Mouse (Mus musculus) limb, embryonic 15.5 days (tissue): ENCODE results near the gene Zfp974. TPM values are rescaled to one million over a fixed set of nuclear protein-coding genes. Genes with fewer than 3 reads are reported as not detected.
"Not testable (repeated sequence)": the region's sequence is repeated elsewhere in the genome, so short reads cannot be mapped to it uniquely, and the experiment has no call there.

Experiments used
- ATAC-seq: fragments of 200-750 bp; cut with Nextera tagmentation; 2 replicates; pipeline ENCODE4 v1.8.0; 2017; ENCODE audit warnings: low read depth, moderate TSS enrichment; ENCODE audit not compliant: insufficient number of reproducible peaks, low FRiP score, low TSS enrichment
- H3K27ac ChIP-seq: fragments of 300-500 bp; sonication (generic); 2 replicates; pipeline ENCODE4 v1.5.1; 2015; ENCODE audit warnings: moderate library complexity, mild to moderate bottlenecking, inconsistent platforms
- H3K27me3 ChIP-seq: fragments of 300-500 bp; sonication (generic); 2 replicates; pipeline ENCODE4 v1.6.1; 2015; ENCODE audit warnings: inconsistent platforms
- H3K36me3 ChIP-seq: fragments of 300-500 bp; sonication (generic); 2 replicates; pipeline ENCODE4 v1.6.1; 2015; ENCODE audit warnings: inconsistent platforms
- H3K4me1 ChIP-seq: fragments of 300-500 bp; sonication (generic); 2 replicates; pipeline ENCODE4 v1.6.1; 2015; ENCODE audit warnings: inconsistent platforms
- H3K4me2 ChIP-seq: fragments of 300-500 bp; sonication (generic); 2 replicates; pipeline ENCODE4 v1.6.1; 2015; ENCODE audit warnings: mild to moderate bottlenecking, inconsistent platforms
- H3K4me3 ChIP-seq: fragments of 300-500 bp; sonication (generic); 2 replicates; pipeline ENCODE4 v1.5.1; 2015; ENCODE audit warnings: mild to moderate bottlenecking, inconsistent platforms
- H3K9ac ChIP-seq: fragments of 300-500 bp; sonication (generic); 2 replicates; pipeline ENCODE4 v1.6.1; 2015; ENCODE audit warnings: inconsistent platforms
- H3K9me3 ChIP-seq: fragments of 300-500 bp; sonication (generic); 2 replicates; pipeline ENCODE4 v1.6.1; 2016; ENCODE audit warnings: inconsistent platforms
- WGBS: fragments of 180-500 bp; shearing (Covaris S2); methylation state at CpG from one replicate; pipeline ENCODE4 v1.1.7; 2015; 5-methylcytosine and 5-hydroxymethylcytosine counted together
- polyA plus RNA-seq: library from polyadenylated mRNA; unstranded; fragments of >200 nt; fragmentation: Nextera tagmentation; extraction: Ambion mirVana; gene quantifications from 2 replicates; pipeline ENCODE4 v1.2.1, GENCODE M21; 2015

Gene Zfp974
- polyA plus RNA-seq, result 8.1 and 9.2 TPM in 2 replicates

DNA sequence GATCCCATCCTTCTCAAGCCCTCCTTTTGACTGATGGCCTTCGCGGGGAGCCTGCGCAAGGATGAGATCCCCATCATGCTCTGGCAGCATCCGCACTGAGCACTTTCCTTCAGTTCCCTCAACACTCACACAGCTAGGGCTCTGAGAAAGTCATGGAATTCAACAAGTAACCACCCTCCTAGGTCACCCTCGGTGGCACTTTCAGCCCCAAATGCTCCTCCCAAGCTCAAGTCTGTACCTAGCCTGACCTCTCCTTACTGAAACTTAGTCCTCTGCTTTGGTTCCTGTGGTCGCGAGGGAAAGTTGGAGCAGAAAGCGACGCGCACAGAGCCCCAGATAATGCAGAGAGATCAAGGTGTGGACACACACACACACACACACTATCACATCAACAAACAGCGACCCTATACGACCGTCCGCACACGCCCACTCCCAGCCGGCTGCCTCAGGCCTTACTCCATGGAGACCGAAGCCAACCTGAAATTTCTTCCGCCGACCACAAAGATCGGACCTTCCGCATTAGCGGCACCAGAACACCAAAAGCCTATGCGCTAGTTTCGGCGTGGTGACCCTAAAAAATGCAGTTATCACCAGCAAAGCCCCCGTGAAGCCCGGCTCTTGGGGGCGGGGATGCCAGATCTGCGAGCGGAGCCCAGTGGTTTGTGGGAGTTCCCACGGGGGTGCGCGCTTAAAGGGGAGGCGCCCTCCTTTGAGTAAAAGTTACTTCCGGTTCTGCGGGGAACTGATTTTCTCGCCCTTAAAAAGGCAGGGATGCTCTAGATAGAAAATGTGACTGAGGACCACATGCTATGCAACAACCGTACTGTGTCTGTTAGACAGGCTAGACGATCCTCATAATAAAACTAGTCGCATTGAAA, at the start of gene Zfp974:
TSS of gene Zfp974 (minus strand) at position 643 of the 878 bp plus-strand sequence.
- 4% methylated on average over 40 of the region's 40 CpGs for WGBS

DNA sequence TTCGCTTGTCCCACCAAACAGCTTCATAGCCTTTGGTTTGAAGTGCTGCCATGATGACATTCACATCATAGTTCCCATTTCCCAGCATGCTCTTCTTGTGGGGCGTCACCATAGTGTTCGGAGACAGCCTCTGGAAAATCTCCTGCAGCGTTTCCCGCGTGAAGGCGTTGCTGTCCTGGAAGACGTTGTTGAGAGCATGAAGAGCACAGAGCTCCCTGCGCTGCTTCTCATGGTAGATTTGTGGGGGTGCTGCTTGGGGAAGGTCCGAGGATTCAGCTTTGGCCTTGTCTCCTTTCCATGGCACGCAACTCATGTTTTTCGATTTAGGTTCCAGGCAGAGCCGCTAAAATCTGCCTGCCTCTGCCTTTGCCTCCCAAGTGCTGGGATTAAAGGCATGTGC, 20.2 kb upstream of the Zfp974 start:
- not testable (repeated sequence) for H3K36me3 ChIP-seq, H3K4me2 ChIP-seq, H3K27me3 ChIP-seq, H3K4me3 ChIP-seq, H3K4me1 ChIP-seq, H3K9me3 ChIP-seq, H3K9ac ChIP-seq, H3K27ac ChIP-seq, ATAC-seq
- 91% methylated on average over 13 of the region's 13 CpGs for WGBS

More for the DNA sequence above, at the start of gene Zfp974:
- peak; percentile 67; the same call in 1 of the 2 replicates for ATAC-seq
- H3K9me3 ChIP-seq, result no peaks in the 10 kb centered on the region
- H3K27ac ChIP-seq, result 0 out of 2 replicates have a peak within 1 kb of the TSS, but pooled peaks have one; percentile 33
- peak within 1 kb of the TSS; percentile 70 for H3K4me3 ChIP-seq
- peaks cover 7% of the 10 kb centered on the region for H3K36me3 ChIP-seq
- no peaks in the 10 kb centered on the region for H3K4me1 ChIP-seq
- peak within 1 kb of the TSS; percentile 59 for H3K9ac ChIP-seq
- H3K27me3 ChIP-seq, result no peaks in the 10 kb centered on the region
- peak within 1 kb of the TSS; percentile 56 for H3K4me2 ChIP-seq

- H3K4me3 ChIP-seq, H3K4me1 ChIP-seq, H3K36me3 ChIP-seq, H3K27me3 ChIP-seq, H3K27ac ChIP-seq, H3K4me2 ChIP-seq, H3K9ac ChIP-seq, H3K9me3 ChIP-seq, ATAC-seq: not testable (repeated sequence)
- 41% methylated on average over 6 of the region's 7 CpGs for WGBS
These were observed 12.6 kb upstream of the Zfp974 start for GRCm38 (mm10) chr7:27941869-27942268.

DNA sequence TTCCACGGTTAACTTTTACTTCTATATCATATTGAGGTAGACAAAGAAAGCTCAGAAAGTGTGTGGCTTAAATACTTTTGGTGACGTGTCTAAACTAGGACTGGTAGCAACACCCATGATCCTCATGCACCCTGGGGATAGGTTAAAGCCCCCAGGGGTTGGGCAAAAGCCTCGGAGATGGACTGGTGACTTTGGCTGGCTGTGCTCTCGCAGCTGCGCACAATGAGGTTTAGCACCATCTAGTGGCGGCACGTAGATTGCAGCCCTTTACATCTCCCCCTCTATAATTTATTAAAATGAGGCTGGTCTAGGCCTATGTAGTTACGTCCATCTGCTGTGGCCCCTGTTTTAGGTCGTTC, 4.5 kb upstream of the Zfp974 start:
- H3K9me3 ChIP-seq, H3K36me3 ChIP-seq, H3K9ac ChIP-seq, H3K27ac ChIP-seq, H3K27me3 ChIP-seq, ATAC-seq, H3K4me1 ChIP-seq, H3K4me3 ChIP-seq: not testable (repeated sequence)
- whole genome bisulfite sequencing, result 16% methylated on average over 2 of the region's 9 CpGs
- H3K4me2 ChIP-seq, result peak overlapping the region; percentile 31; the same call in 1 of the 2 replicates

DNA sequence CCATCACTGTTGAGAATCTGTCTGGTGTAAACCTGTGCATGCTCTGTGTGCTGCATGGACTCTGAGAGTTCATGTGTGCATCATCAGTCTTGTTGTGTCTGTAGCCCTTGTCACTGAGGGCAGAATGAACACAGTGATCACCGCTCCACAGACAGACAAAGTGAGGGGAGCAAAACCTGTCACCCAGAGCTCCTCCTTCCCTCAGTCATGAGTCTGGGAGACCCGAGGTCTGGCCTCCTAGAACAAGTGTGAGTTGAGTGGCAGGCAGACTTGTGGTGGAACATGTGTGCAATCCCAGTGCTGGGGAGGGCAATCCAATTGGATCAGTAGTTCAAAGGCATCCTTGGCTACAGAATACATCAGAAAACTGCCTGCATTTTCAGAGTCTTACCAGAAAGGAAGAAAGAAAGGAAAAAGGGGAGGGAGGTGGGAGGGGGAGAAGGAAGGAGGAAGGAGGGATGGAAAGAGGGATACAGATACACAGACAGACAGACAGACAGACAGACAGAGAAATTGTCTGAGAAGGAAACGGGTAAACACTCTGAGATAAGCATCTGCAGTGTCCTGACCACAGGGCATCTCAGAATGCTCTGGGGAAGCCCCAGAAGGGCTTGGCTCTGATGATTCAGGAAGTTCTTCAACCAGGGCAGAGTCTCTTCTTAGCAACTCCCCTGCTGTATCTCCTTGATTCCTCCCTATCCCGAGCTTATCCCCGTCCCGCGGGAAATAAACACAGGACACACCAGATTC, 4.0 kb upstream of the Zfp974 start:
- Histone ChIP-seq H3K27me3 (no peaks in the 10 kb centered on the region), H3K4me3 (peak overlapping the region; percentile 19; the same call in 1 of the 2 replicates), H3K36me3 (no peaks in the 10 kb centered on the region), H3K9me3 (no peaks in the 10 kb centered on the region), H3K4me2 (peak overlapping the region; percentile 31), H3K27ac (no peak overlapping the region), H3K4me1 (no peaks in the 10 kb centered on the region), H3K9ac (0 out of 2 replicates have a peak overlapping the region, but pooled peaks have one; percentile 11)
- 20% methylated on average over 7 of the region's 7 CpGs for WGBS
- ATAC-seq, result no peak

- H3K9me3 ChIP-seq, H3K4me2 ChIP-seq, H3K27me3 ChIP-seq, ATAC-seq, H3K27ac ChIP-seq, H3K36me3 ChIP-seq, H3K9ac ChIP-seq, H3K4me3 ChIP-seq, H3K4me1 ChIP-seq: not testable (repeated sequence)
- 42% methylated on average over 4 of the region's 4 CpGs for WGBS
These were observed 2.2 kb downstream of the Zfp974 start for GRCm38 (mm10) chr7:27927041-27927440.

- not testable (repeated sequence) for H3K4me1 ChIP-seq, H3K4me2 ChIP-seq, H3K27ac ChIP-seq, H3K9ac ChIP-seq, H3K9me3 ChIP-seq, H3K4me3 ChIP-seq, ATAC-seq, H3K27me3 ChIP-seq
- H3K36me3 ChIP-seq, result peaks cover 38% of the 10 kb centered on the region
- WGBS, result 85% methylated on average over 4 of the region's 4 CpGs
These were observed 18.3 kb downstream of the Zfp974 start for GRCm38 (mm10) chr7:27910952-27911351.

DNA sequence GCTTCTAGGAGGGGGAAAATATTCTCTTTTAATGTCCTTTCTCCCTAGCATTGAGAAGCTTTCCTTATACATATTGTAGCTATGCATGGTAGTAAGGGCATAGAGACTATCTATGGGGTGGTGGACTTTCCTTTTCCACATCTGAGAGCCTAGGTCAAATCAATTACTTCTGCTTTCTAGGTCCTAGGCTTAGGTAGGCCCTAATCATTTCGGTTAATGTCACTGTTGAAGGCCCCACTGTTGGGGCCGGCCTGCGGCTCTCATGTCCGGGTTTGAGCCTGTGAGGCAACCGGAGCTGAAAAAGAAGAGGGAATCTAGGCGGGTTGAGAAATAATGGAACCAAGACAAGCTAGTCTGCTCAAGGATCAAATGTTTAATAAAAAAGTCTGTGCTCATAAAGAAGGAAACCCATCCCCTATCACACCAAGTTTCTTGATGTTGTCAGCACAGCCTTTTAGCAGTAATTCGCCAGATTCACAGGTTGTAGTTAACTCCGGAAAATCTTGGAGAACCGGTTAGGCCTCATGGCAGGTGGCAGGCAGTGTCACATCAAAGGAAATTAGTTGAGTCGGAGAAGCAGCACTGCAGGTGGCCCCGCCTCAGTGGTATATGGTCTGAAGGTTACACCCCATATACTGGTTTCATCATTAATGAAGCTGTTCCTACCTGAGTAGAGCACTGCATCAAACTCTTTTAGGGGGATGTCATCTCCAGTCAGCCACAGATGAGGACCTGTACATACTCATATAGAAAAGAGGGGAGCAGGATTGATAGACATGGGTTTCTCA, 24.0 kb downstream of the Zfp974 start:
- H3K4me3 ChIP-seq, result no peak overlapping the region
- no peak overlapping the region; the same call in 1 of the 2 replicates for H3K27ac ChIP-seq
- H3K4me1 ChIP-seq, result no peaks in the 10 kb centered on the region
- H3K9me3 ChIP-seq, result 0 out of 2 replicates have a peak, but pooled peaks cover 7% of the 10 kb centered on the region
- H3K4me2 ChIP-seq, result no peak overlapping the region
- 65% methylated on average over 11 of the region's 11 CpGs for WGBS
- H3K36me3 ChIP-seq, result peaks cover 13% of the 10 kb centered on the region
- ATAC-seq, result no peak
- no peaks in the 10 kb centered on the region for H3K27me3 ChIP-seq
- no peak overlapping the region for H3K9ac ChIP-seq

- Histone ChIP-seq H3K4me2 (no peak overlapping the region), H3K27me3 (no peaks in the 10 kb centered on the region), H3K4me1 (no peaks in the 10 kb centered on the region), H3K36me3 (no peaks in the 10 kb centered on the region), H3K27ac (no peak overlapping the region), H3K9ac (no peak overlapping the region), H3K4me3 (no peak overlapping the region), H3K9me3 (0 out of 2 replicates have a peak, but pooled peaks cover 7% of the 10 kb centered on the region)
- ATAC-seq, result no peak
- 91% methylated on average over 4 of the region's 4 CpGs for WGBS
These were observed 28.7 kb downstream of the Zfp974 start for GRCm38 (mm10) chr7:27900601-27901000.

DNA sequence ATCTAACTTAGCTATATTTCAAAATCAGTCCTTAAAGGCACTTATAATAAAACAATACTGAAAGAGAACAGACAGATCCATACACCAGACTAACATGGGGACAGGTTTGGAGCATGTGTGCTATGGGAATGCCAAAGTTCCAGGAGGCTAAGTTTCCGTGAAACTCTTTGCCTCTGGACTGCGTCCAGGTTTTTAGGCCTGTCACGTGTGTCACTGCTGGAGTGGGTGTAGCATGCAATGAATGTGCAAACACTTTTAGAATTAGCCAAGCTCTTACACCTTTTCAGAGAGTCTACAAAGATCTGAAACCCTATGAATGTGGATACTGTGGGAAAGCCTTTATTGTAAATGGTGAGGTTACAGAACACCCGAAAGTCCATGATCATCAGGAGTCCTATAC, 47.5 kb downstream of the Zfp974 start:
- Histone ChIP-seq H3K9me3 (no peaks in the 10 kb centered on the region; the same call in 1 of the 2 replicates), H3K4me1 (no peaks in the 10 kb centered on the region), H3K36me3 (peaks cover 57% of the 10 kb centered on the region), H3K4me2 (no peak overlapping the region), H3K9ac (no peak overlapping the region), H3K27me3 (no peaks in the 10 kb centered on the region), H3K27ac (no peak overlapping the region), H3K4me3 (no peak overlapping the region)
- no peak for ATAC-seq
- WGBS, result 93% methylated on average over 4 of the region's 4 CpGs

- H3K4me2 ChIP-seq, H3K27me3 ChIP-seq, H3K27ac ChIP-seq, ATAC-seq, H3K9me3 ChIP-seq, H3K9ac ChIP-seq, H3K4me3 ChIP-seq: not testable (repeated sequence)
- peaks cover 11% of the 10 kb centered on the region for H3K4me1 ChIP-seq
- H3K36me3 ChIP-seq, result peaks cover 28% of the 10 kb centered on the region
- WGBS, result 87% methylated on average over 5 of the region's 5 CpGs
These were observed 66.7 kb downstream of the Zfp974 start for GRCm38 (mm10) chr7:27862578-27862977.
